Mouse (Mus musculus): ENCODE measurements around the gene Pappa.

Gene Pappa

GRCm38 (mm10) chr4:65123741-65124224 lies at the start of gene Pappa:
TSS of gene Pappa (plus strand) at chr4:65124174.
- no peak for DNase-seq (ENCODE audit: low read depth, low spot score)

- DNase-seq (ENCODE audit: low read depth, low spot score) = no peak
These were observed 45.9 kb upstream of the Pappa start for GRCm38 (mm10) chr4:65077906-65078615.

GRCm38 (mm10) chr4:65086864-65087263 lies 37.1 kb upstream of the Pappa start:
- DNase-seq (ENCODE audit: low read depth, low spot score) = no peak

- DNase-seq (ENCODE audit: low read depth, low spot score) = no peak
These were observed 36.4 kb upstream of the Pappa start for GRCm38 (mm10) chr4:65087592-65087991.

GRCm38 (mm10) chr4:65092191-65092590 lies 31.8 kb upstream of the Pappa start:
- DNase-seq (ENCODE audit: low read depth, low spot score) = no peak

GRCm38 (mm10) chr4:65120329-65120728 lies 3.6 kb upstream of the Pappa start:
- DNase-seq (ENCODE audit: low read depth, low spot score) = no peak

GRCm38 (mm10) chr4:65122841-65123240 lies 1.1 kb upstream of the Pappa start:
- DNase-seq (ENCODE audit: low read depth, low spot score) = no peak

GRCm38 (mm10) chr4:65124369-65125151 lies 586 bp downstream of the Pappa start:
- DNase-seq (ENCODE audit: low read depth, low spot score) = no peak

- no peak for DNase-seq (ENCODE audit: low read depth, low spot score)
These were observed 1.7 kb downstream of the Pappa start for GRCm38 (mm10) chr4:65125341-65126332.

- no peak for DNase-seq (ENCODE audit: low read depth, low spot score)
These were observed 2.7 kb downstream of the Pappa start for GRCm38 (mm10) chr4:65126451-65127290.

GRCm38 (mm10) chr4:65127291-65127590 lies 3.3 kb downstream of the Pappa start:
- no peak for DNase-seq (ENCODE audit: low read depth, low spot score)

GRCm38 (mm10) chr4:65132657-65133056 lies 8.7 kb downstream of the Pappa start:
- DNase-seq (ENCODE audit: low read depth, low spot score) = no peak

- DNase-seq (ENCODE audit: low read depth, low spot score) = no peak
These were observed 10.4 kb downstream of the Pappa start for GRCm38 (mm10) chr4:65134358-65134757.

GRCm38 (mm10) chr4:65135109-65135508 lies 11.1 kb downstream of the Pappa start:
- DNase-seq (ENCODE audit: low read depth, low spot score) = no peak

- no peak for DNase-seq (ENCODE audit: low read depth, low spot score)
These were observed 12.6 kb downstream of the Pappa start for GRCm38 (mm10) chr4:65136541-65136940.

- DNase-seq (ENCODE audit: low read depth, low spot score) = no peak
These were observed 23.0 kb downstream of the Pappa start for GRCm38 (mm10) chr4:65146936-65147335.

GRCm38 (mm10) chr4:65153601-65154000 lies 29.6 kb downstream of the Pappa start:
- no peak for DNase-seq (ENCODE audit: low read depth, low spot score)

- no peak for DNase-seq (ENCODE audit: low read depth, low spot score)
These were observed 32.3 kb downstream of the Pappa start for GRCm38 (mm10) chr4:65156231-65156630.

GRCm38 (mm10) chr4:65158651-65159050 lies 34.7 kb downstream of the Pappa start:
- DNase-seq (ENCODE audit: low read depth, low spot score) = no peak

GRCm38 (mm10) chr4:65159481-65159880 lies 35.5 kb downstream of the Pappa start:
- no peak for DNase-seq (ENCODE audit: low read depth, low spot score)

- DNase-seq (ENCODE audit: low read depth, low spot score) = no peak
These were observed 39.7 kb downstream of the Pappa start for GRCm38 (mm10) chr4:65163698-65164097.

All from WW6 (cell line).